Mouse (Mus musculus): ENCODE data around the gene Tsc1.

Gene Tsc1

DNA sequence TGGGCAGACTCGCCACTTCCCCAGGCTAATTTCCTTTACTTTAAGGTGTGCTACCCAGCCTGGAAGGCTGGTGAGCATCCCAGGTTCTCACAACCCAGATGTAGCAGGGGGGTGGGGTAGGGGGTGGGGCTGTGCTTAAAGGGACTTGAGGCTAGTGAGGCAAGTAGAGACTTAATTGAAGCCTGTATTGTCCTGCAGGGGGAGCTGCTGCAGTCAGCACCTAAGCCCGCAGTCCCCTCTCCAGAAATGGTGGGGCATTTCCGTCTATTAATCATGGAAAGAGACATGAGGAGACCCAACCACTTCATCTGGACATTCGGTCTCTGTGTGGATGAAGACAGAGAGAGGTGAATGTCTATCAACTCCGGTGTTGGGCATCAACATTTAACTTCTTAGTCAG lies 24.7 kb upstream of the Tsc1 start:
- DNase-seq (ENCODE audit: low read depth): peak; percentile 38

DNA sequence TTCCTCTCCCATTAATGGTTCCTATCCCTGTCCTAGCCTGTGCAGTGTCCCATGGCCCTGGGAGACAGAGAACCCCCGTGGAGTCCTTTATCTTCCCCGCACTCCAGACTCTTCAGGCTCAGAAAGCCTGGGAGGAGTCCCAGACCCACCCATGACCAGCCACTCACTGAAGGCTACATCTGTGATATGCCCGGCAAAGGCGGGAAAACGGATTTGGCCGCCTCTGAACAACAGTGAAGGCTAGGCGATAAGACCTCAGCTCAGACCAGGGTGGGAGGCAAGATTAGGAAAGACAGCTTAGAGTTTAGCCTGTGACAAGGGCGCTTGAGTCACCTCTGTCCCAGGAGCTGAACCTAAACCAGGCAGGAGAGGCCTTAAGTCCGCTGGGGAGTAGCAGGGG lies 24.2 kb upstream of the Tsc1 start:
- no peak for DNase-seq (ENCODE audit: low read depth)

DNA sequence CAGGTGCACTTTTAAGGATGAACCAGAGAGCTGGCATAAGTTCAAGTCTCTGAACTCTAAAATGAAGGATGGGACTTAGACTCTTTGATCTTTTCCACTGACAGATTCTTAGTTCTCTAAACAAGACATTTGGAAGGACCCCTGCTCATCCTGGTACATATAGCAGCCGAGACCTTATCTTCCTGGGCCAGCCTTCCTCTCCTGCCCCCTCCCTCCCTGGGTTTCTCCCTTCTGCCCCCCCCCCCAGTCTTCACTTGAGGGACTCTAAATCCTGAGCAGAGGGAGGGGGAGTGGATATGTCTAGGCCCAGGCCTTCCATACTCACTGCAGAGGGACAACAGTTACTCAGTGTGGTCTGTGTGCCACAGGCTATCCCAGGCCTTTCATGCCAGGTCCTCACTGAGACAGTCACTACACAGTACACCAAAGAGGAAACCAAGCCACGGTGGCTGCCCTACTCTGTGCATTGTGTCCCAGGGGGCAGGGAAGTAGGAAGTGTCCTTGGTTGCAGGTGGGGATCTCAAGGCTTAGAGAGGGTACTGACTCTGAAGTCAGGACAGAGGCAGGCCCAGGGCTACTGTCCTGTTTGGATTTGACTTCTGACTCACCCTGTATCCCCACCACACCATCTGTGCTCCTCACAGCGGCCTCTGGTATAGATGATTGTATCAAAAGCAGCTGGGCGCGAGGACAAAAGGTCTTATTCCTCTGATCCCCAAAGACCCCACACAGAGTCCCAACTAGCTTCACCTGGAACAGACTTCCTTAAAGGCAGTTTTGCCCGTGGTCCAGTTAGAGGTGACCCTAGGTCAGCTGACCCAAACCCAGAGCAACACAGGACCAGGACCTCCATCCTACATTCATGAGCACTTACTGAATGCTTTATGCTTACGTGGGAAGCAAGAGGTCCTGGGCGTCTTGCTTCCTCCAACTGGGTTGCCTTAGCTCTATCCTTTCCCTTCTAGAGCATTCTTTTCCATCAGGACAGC lies 23.2 kb upstream of the Tsc1 start:
- no peak for DNase-seq (ENCODE audit: low read depth)

DNA sequence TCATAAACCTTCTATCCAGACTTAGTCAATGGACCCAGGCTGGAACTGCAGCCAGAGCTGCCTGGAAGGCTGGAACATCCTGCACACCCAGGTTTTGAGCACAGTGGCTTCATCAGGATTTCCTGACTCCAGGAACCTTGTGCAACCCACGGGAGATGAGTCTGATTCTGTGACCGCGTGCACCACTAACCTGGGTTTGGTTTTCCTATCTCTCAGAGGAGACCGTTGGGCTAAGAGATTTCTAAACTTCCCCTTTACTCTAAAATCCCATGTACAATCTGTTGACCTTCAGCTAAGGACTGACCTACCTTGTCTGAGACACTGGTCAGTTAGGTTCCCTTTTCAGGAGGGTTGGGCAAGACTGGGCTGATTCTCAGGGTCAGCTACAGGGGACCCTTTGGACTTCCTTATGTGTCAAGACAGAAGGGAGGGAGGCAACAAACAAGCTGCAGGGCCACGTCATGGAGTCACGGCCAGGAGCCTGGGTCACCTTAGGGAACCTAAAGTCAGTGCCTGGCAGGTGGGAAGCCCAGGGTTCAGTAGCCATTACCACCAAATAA lies 22.2 kb upstream of the Tsc1 start:
- DNase-seq (ENCODE audit: low read depth): no peak

DNA sequence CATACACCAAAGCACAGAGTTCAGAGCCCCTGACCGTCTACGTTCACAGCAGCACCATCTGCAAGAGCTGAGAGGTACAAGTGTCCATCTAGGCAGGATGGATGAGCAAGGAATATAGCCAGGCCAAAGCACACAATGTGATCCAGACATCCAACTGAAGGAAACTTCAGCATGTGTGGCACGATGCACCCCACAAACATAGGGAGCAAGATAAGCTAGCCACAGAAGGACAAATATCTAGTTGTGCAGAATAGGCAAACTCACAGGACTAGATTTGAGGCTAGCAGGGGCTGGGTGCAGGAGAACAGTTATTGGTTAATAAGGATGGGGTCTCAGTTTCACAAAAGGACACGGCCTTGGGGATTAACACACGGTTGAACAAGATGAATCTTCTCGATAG lies 21.7 kb upstream of the Tsc1 start:
- no peak for DNase-seq (ENCODE audit: low read depth)

DNA sequence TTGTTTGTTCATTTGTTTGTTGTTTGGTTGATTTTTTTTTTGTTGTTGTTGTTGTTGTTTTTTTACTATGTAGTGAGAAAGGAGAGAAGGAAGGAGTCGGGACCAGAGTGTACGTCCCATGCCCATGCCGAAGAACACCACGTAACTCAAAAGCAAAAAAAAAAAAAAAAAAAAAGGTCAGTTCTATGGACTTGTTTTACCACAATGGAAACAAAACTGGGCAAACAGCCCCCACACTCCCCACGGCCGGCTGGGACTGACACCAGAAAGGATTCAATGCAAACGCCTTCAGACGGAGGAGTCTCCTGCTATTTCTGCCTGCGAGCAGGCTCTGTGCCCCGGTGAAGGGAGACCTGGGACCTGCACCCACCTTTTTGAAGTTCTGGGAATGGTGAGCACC lies 20.5 kb upstream of the Tsc1 start:
- DNase-seq (ENCODE audit: low read depth): no peak

DNA sequence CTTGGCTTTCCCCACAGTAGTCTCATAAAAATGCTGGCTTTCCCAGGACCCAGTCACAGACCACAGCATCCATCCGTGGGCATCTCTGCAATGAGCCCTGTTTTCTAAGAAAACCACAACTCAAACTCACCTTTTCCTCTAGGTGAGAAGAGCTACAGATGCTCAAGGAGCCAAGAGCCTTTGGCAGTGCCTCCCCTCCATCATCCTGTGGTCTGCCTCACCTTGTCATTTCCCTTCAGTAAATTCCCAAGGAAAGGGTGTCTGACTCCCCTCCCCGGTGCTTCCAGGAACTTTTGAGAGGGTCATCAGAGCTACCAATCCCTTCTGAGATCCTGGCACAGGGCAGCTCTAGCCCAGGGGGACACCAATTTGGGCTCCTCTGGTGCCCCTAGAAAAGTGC lies 19.9 kb upstream of the Tsc1 start:
- no peak for DNase-seq (ENCODE audit: low read depth)

DNA sequence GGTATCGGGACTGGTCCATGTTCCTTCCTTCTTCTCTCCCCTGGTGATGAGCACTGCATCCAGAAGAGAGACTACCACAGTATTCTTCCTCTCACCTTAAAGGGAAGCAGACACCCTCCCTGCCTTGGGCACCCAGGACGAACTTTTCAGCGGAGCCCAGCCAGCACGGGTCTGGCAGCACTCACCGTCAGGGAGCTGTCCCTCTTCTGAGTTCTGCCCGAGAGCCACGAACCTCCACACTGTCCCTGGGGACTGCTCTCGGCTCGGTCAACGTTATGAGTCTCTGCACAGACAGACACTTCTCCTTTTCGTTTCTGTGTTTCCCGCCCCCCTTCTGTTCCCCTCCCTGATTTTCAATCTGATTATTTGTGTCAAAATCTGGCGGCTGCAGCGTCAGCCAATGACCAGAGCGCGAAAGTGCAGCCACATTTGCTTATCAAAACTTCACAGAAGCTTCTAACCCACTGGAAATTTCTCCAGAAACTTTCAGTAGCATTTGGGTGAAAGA lies 19.3 kb upstream of the Tsc1 start, which contains the start of gene Gfi1b:
Gfi1b (minus strand) TSS at position 319 of the 508 bp plus-strand sequence.
- DNase-seq (ENCODE audit: low read depth): no peak

DNA sequence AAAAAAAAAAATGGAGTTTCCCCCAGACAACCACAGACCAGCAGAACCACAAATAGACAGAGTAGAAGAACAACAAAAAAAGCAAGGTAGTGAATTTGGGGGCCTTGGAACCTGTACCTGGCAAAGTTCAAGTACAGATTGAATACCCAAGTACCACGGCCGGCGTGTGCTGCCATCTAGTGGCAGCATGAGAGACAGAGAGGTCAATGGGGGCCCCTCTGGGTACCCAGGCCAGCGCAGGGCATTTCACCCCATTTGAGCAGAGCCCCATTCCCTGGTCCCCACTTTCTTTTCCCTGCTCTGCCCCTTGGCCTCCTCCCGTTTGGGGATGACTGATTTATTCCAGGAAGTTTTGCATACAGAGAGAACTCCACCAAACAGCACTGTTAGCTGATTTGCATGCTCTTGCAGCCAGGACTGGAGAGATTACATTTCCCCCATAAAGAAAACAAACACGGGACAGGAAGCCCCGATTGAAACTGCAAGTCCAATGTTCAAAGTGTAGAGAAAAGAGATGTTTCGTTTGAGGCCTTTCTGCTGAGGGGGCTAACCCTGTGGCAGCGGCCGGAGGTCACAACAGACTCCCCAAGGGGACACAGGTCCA lies 18.4 kb upstream of the Tsc1 start:
- DNase-seq (ENCODE audit: low read depth): peak; percentile 70

DNA sequence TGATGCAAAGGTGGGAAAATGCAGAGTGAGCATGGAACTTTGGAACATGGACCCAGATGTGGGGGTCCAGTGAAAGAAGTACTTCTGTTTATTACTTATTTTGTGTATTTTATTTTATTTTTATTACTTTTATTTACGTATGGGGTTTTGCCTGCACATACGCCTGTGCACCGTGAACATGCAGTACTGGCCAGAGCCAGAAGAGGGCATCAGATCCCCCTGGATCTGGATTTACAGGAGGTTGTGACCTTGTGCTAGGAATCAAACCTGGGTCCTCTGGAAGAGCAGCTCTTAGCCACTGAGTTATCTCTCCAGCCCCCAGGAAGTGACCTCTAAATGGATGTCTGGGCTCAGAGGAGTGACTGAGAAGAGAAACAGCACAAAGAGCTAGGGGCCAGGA lies 16.2 kb upstream of the Tsc1 start:
- peak; percentile 38 for DNase-seq (ENCODE audit: low read depth)

DNA sequence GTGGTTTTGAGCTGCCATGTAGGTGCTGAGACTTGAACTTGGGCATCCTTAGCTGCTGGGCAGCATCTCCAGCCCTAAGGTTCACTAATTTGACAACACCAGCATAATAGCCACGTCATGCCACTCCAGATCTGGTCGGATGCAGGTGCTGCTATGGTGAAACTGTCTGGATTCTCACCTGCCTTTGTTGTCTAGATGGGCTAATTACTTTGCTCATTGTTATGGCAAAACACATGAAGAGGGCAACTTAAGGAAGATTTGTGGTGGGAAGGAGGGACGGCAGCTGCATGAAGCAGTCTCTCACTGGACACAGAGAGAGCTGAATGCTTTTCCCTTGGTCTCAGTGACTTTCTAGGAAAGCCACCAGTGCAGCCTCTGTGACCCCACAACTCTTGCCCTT lies 15.0 kb upstream of the Tsc1 start:
- no peak for DNase-seq (ENCODE audit: low read depth)

DNA sequence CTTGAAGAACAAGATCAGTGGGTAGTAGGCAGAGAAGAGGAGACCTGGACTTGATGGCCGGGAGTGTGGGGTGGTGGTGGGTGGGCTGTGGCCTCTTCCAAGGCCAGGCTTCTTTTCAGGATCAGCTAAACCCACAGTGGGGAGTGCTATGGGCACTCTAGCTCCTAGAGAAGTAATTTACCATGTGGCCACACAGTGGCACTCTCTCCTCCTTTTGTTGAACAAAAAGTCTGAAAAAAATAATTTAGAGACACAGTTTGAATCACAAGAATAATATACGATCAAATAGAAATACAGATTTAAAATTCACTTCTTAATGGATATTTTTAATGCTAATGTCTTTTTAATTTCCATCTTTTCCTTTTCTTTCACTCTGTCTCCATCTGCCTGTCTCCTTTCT lies 13.0 kb upstream of the Tsc1 start:
- no peak for DNase-seq (ENCODE audit: low read depth)

DNA sequence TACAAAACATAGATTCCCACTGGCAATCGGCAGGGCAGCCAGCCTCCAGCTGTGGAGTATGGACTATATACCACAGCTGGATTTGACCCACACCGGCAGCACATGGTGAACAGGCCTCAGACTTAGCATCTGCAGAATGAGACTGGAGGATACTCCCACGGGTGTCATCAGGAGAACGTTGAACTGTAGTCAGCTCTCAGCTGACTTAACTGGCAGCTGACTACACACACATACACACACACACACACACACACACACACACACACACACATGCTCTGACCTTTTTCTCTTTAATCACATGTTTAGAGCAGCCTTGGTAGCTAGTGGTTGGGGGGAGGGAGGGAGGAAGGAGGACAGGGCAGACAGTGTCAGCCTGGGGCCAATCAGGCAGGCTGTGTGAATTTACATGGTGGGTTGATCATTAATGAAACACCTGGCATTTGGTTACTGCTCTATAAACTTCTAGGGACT lies 11.1 kb upstream of the Tsc1 start:
- DNase-seq (ENCODE audit: low read depth): no peak

DNA sequence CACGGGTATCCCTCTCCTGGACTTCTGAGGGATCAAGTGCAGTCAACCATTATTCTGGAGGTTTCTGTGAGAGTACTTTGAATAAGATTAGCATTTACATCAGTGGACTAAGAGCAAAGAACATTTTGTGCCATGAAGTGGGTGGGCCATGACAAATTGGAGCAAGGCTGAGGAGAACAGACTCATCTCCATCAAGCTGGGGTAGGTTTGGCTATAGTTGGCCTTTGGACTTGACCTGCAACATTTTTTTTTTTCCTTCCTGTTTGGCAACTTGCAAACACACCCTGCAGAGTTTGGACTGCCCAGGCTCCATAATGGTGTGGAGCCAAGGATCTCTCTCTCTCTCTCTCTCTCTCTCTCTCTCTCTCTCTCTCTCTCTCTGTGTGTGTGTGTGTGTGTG lies 8.4 kb upstream of the Tsc1 start:
- no peak for DNase-seq (ENCODE audit: low read depth)

DNA sequence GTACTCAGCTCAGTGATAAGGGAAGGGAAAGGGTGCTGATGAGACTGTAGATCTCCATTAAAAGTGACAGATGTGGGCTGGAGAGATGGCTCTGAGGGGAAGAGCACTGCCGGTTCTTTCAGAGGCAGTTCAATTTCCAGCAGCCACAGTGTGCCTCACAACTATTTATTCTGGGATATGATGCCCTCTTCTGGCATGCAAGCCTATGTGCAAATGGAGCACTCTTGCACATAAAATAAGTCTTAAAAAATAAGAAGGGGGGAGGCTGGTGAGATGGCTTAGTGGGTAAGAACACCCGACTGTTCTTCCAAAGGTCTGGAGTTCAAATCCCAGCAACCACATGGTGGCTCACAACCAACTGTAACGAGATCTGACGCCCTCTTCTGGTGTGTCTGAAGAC lies 7.9 kb upstream of the Tsc1 start:
- DNase-seq (ENCODE audit: low read depth): no peak

DNA sequence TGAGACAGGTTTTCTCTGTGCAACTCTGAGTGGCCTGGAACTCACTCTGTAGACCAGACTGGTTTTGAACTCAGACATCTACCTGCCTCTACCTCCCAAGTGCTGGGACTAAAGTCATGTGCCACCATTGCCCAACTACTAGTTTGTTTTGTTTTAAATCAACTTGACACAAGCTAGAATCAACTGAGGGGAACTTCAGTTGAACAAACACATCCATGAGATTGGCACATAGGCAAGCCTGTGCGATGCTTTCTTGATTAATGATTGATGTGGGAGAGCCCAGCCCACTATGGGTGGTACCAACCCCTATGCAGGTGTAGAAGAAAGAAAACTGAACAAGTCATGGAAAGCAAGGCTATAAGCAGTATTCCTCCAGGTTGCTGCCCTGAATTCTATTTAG lies 5.8 kb upstream of the Tsc1 start:
- DNase-seq (ENCODE audit: low read depth): no peak

DNA sequence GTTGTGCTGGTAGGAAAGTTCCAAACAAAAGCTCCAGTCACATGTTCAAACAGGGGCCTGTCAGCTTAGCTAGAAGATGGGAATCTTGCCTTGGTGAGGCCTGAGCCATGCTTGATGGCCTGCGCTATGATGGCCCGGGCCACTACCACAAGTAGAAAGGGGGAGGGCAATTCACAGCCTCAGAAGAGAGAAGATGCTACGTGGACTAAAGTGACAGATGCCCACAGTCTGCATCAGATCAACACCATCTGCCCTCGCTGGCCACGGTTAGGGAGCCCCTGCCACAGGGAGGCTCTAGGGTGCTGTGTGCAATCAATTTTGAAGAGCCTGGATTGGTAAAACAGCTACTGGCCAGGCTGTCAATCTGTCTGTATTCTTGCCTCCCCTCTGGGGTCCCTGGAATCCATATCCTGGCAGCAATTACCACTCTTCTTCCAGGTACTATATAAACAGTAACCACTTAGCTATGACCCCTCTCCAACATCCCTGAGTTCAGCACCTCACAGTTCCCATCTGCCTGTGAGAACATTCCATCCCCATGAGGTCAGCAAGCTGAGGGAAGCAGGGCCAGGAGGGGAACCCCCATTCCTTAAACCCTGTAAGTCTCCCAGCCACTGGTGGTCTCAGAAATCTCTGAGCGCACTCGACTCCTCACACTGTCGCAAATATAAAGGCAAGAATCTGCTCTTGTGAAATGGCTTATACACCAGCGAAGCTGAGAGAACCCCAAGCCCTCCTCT lies 3.8 kb upstream of the Tsc1 start:
- DNase-seq (ENCODE audit: low read depth): no peak

DNA sequence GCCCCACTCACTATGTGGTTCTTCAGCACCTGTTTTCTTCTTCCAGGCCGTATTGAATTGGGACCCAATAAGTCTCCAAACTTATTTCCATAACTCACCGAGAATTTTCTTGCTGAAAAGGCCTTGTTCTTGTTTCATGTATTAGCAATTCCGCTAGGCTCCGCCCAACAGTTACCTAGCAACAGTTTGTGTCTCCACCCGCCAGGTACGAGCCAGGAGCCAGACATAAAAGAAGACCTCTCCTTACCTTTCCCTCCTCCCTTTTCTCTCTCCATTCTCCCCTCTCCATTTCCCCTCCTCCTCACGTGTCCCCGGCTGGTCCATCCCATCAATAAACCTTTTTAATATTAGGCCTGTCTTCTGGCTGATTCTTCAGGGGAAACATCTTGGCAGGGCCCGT lies 2.7 kb upstream of the Tsc1 start:
- DNase-seq (ENCODE audit: low read depth): peak; percentile 19

DNA sequence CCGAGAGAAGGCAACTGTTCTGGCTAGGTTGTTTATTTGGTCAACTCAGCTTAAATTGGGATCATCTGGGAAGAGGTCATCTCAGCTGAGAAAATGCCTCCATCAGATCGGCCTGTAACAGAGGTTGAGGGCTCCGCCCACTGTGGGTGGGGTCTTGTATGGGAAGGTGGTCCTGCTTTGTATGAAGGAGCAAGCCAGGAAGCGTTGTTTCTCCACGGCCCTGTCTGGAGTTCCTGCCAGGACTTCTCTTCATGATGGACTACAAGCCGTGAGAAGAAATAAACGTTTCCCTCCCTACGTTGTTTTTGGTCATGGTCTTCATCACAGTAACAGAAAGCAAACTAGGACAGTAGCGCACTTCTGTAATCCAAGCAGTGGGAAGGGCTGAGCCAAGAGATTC lies 2.1 kb upstream of the Tsc1 start:
- DNase-seq (ENCODE audit: low read depth): peak; percentile 12

DNA sequence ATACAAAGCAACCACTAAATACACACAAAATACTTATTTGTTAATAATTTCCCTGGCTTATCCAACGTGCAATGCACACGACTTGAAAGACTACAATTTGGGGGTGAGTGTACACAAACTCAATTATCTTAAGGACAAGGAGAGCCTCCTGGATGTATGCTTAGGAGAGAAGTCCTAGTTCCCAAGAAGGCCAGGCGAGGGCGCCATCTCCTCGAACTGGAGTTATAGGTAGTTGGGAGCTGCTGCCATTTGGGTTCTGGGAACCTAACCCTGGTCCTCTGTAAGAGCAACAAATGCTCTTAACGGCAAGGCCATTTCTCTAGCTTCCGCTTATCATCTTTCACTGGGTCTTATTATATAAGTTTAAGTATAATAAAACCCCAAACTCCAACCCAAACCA lies 1.2 kb upstream of the Tsc1 start:
- peak; percentile 71 for DNase-seq (ENCODE audit: low read depth)

DNA sequence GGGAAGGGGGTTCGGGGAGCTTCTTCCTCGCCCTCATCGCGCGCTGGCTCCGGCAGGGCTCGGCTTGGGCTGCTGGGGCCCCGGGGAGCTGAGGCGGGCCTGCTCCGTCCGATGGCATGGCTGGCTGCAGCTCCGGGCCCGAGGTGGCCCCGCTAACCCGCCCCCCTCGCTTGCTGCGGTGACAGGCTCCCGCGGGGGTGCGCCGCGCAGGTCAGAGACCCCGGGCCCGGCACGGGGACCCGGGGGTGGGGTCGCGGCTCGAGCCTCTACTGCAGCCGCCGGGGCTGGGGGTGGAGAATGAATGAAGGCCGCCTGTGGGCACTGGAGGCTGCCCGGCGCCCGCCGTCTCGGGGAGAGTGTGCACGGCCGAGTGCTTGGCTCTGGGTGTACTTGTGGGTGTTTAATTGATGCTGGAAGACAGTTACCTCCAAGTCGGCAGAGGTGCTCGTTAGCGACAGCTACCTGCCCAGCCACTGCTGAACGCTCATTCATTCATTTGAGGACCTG lies 460 bp downstream of the Tsc1 start:
- DNase-seq (ENCODE audit: low read depth): peak; percentile 46

DNA sequence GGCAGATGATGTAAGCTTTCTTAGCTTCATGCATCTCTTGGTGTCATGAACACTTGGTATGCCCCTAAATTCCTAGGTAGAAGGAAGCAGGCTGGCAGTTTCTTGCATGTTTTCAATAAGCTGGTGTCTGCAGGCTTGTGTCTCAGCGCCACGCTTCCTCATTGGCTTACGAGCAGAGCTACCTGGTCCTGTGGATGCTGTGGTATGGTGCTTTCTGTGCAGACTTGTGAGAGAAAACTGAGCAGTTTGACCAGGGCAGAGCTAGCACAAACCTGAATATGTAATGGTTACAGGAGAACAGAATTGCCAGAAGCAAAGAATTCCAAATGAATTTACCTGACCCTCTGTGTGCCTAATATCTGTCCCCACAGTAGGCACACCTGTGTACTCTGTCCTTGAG lies 2.1 kb downstream of the Tsc1 start:
- no peak for DNase-seq (ENCODE audit: low read depth)
